Mouse (Mus musculus) urinary bladder, postnatal 14 days (tissue): ENCODE measurements around the gene Tubb3.
"Not testable (repeated sequence)": the region's sequence is repeated elsewhere in the genome, so short reads cannot be mapped to it uniquely, and the experiment has no call there.

ENCODE experiments used
- DNase-seq: peaks from one replicate; pipeline ENCODE4 v3.0.0; 2021; ENCODE audit warnings: low spot score

The Tubb3 gene

DNA sequence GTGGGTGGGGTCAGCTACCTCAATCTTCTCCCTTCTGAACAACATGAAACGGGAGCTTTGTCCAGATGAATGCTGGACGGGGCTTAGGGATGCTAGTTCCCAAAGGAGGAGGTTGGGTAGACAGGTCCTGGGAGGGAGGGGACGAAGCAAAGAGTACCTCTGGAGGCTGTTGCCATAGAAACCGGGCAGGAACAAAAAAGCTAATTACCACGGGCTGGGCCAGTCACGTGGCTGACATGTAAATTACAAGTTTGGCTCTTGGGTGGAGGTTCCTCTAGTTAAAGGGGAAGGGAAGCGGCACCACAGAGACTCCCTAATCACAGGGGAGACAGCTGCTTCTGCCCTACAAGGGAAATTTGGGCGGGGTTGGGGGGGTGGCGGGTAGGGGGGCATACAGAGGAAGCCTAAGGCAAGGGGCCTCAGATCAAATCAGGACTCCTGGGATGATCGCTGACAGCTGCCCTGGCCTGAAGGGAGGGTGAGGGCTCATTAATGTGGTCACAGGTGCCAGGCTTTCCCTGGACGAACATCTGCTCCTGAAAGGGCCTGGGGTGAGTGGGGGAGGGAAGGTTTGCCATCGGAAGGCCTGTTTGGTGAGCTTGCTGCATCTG is 1.4 kb downstream of the Tubb3 start:
- no peak for DNase-seq

DNA sequence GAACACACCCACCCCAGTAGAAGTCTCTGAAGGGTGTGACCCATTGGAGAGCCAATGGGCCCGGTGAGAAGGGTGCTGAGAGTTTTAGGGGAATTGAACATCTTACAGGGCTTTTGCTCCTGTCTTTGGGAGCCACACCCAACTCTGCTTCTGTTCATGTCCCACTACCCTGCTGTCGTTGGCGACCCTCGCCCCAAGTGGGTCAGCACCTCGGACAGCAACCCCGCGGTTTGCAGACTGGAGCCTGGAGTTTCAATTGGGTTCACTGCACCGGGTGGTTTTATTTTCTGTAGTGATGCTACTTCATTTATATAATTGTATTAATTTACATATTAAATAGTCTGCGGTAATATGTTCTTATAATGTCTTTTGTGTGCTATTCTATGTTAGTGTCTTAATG is 3.0 kb downstream of the Tubb3 start:
- no peak for DNase-seq

- DNase-seq: not testable (repeated sequence)
Observed at GRCm38 (mm10) chr8:123414997-123415696, 3.9 kb downstream of the Tubb3 start.

- DNase-seq: no peak
Observed at GRCm38 (mm10) chr8:123415967-123416943, 5.0 kb downstream of the Tubb3 start.

- DNase-seq: no peak
Observed at GRCm38 (mm10) chr8:123416944-123417555, 5.8 kb downstream of the Tubb3 start.

GRCm38 (mm10) chr8:123419711-123420110 is 8.5 kb downstream of the Tubb3 start:
- no peak for DNase-seq

DNA sequence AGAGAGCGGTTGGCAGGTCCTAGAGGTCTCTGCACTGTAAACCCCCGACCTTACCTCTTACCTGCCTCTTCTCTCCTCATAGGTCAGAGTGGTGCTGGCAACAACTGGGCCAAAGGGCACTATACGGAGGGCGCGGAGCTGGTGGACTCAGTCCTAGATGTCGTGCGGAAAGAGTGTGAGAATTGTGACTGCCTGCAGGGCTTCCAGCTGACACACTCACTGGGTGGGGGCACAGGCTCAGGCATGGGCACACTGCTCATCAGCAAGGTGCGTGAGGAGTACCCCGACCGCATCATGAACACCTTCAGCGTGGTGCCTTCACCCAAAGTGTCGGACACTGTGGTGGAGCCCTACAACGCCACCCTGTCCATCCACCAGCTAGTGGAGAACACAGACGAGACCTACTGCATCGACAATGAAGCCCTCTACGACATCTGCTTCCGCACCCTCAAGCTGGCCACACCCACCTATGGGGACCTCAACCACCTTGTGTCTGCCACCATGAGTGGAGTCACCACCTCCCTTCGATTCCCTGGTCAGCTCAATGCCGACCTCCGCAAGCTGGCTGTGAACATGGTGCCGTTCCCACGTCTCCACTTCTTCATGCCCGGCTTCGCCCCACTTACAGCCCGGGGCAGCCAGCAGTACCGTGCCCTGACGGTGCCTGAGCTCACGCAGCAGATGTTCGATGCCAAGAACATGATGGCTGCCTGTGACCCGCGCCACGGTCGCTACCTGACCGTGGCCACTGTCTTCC is 9.5 kb downstream of the Tubb3 start:
- no peak for DNase-seq

DNA sequence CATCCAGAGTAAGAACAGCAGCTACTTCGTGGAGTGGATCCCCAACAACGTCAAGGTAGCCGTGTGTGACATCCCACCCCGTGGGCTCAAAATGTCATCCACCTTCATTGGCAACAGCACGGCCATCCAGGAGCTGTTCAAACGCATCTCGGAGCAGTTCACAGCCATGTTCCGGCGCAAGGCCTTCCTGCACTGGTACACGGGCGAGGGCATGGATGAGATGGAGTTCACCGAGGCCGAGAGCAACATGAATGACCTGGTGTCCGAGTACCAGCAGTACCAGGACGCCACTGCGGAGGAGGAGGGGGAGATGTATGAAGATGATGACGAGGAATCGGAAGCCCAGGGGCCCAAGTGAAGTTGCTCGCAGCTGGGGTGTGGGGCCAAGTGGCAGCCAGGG is 10.1 kb downstream of the Tubb3 start:
- no peak for DNase-seq

DNA sequence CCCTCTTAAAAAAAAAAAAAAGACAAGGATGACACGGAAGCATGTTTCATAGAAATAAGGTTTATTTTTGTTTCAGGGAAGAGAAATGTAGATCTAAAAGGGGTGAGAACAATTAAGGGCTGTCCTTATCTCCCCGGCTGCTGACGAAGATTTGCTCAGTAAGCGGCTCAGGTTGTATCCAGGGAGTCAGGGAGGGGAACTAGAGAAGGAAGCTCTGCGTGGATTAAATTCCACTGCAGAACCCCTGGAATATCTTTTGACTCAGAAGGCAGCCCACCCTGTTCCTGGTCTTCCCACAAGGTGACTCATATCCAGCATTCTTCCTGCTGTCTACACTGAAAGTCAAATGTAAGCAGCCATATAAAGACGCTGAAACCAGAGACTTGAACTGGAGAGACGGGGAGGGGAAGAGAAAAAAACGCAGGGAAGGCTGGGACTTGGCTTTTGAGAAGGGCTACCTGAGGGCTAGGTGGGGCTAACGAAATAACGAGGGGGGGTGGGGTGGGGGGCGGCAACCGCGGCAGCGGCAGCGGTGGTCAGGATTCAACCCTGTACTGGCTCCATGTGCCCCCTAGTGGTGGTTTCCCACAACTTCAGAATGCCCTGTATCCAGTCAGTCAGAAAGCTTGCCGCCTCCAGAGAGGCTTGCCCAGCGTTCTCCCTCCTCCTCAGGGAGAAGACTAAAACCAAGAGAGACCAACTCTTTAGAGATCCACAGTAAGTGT is 11.0 kb downstream of the Tubb3 start:
- DNase-seq: peak; percentile 74

DNA sequence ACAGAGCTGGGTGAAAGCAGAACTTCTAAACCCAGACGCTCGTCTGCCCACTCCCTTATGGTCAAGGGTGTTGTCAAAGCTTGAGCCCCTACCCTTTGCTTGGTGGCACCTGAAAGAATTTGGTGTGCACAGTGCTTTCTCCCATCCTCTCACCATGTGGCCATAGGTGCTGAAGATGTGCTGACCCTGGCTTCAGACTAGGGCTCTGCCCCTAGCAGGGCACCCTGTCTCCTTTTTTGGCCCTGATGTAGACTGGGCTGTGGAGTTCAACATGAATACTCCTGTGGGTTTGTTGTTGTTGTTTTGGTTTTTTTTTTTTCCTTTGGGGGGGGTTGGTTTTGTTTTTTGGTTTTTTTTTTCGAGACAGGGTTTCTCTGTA is 11.5 kb downstream of the Tubb3 start:
- no peak for DNase-seq

- no peak for DNase-seq
Observed at GRCm38 (mm10) chr8:123423441-123423840, 12.2 kb downstream of the Tubb3 start, which contains the start of gene Def8. Gene Def8, plus strand, starts transcription at chr8:123423527.

- no peak for DNase-seq
Observed at GRCm38 (mm10) chr8:123426511-123427509, 15.6 kb downstream of the Tubb3 start.

DNA sequence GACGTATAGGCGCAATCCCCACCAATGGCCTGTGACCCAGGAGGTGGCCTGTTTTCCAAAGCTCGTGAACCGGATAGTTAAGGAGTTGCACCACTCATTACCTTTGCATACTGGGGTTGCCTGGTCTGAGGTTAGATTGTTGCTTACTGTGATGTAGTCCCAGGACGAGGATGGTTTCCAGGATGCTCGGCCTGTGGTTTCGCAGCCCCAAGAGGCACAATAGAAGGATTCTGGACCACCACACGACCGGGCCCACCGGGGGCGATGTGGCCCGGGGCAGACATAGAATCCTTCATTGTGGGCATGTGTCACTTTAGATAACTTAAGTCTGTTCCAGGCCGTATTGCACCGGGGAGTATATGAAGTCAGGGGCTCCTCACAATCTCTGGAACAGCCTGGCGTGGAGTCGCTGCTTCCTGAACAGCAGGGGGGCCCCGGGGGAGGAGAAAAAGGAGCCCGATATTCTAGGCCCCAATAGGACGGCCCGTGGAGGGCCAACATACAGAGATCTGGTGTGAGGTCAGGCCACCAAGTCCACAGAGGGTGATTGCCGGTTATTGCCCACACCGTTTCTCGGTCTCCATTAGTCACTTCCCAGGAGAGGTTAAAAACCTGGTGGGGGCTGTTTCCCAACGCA is 16.5 kb downstream of the Tubb3 start:
- DNase-seq: no peak

DNA sequence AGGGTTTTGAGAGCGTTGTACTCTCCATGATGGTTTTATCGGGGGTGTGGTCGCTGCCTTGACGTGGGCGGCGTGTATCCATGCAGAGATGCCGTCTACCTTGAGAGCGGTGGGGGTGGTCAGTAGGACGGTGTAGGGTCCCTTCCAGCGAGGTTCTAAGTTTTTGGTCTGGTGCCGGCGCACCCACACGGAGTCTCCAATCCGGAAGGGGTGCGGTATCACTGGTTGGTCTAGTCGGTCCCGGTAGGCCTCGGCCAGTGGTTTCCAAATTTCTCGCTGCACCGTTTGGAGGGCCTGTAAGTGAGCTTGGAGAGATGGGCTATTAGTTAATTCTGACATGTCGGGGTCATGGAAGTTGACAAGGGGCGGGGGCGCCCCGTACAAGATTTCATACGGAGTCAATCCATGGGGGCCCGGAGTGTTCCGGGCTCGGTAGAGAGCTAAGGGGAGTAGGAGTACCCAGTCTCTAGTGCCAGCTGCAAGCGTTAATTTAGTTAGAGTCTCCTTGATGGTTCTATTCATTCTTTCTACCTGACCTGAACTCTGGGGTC is 17.2 kb downstream of the Tubb3 start:
- no peak for DNase-seq

DNA sequence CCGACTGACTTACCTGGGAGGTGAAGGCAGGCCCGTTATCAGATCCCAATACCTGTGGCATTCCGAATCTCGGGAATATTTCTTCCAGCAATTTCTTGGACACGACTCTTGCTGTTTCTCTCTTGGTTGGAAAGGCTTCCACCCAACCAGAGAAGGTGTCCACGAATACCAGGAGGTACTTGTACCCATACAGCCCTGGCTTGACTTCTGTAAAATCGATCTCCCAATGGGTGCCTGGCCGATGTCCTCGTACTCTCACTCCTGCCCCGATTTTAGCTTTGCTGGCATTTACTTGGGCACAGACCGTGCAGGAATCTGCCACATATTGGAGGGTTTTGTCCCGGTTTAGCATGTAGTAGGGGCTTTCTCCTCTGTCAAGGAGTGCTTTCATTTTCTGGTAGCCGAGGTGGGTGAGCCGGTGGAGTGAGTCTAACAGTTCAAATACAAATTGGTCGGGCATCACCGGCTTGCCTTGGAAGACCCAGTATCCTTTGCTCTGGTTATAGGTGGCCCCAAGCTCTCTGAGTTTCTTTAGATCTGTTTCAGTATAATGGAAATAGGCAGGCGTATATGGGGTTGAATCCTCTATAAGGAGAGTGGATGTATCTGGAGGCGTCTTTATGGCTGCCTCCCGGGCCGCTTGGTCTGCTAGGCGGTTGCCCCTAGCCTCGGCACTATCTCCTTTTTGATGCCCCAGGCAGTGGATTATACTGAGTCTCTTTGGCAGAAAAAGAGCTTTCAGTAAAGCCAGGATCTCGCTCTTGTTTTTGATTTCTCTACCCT is 17.9 kb downstream of the Tubb3 start:
- no peak for DNase-seq

GRCm38 (mm10) chr8:123429722-123430013 is 18.4 kb downstream of the Tubb3 start:
- DNase-seq: not testable (repeated sequence)

DNA sequence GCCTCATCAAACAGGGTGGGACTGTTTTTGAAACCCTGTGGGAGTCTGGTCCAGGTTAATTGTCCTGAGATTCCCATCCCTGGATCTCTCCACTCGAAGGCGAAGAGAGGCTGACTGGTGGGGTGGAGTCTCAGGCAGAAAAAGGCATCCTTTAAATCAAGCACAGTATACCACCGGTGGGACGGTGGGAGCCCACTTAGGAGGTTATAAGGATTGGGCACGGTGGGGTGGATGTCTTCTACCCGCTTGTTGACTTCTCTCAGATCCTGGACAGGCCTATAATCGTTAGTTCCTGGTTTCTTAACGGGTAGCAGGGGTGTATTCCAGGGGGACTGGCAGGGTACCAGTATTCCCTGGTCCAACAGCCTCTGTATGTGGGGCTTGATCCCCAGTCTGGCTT is 19.7 kb downstream of the Tubb3 start:
- not testable (repeated sequence) for DNase-seq
